Mouse (Mus musculus) lung, postnatal 0 days (tissue): Measurements from ENCODE around the gene Kazn.

Experiments
- CTCF ChIP-seq: IDR thresholded peaks from 2 replicates; pipeline ENCODE4 v1.5.1; 2016; ENCODE audit warnings: antibody characterized with exemption, mild to moderate bottlenecking
- EP300 ChIP-seq: IDR thresholded peaks from 2 replicates; pipeline ENCODE4 v1.6.1; 2016; ENCODE audit warnings: antibody characterized with exemption, mild to moderate bottlenecking, control low read depth

GRCm38 (mm10) chr4:142193780-142194179, 45.4 kb downstream of the Kazn start:
- TF ChIP-seq EP300 = no peak
- no peak for TF ChIP-seq CTCF
